Mouse (Mus musculus) neural tube, embryonic 10.5 days (tissue): ENCODE data around the gene Rabl2.
A peak's percentile ranks its signal among the peaks of the same experiment; 100 is the strongest.

Experiments
- DNase-seq: peaks from one replicate; pipeline ENCODE4 v3.0.0-alpha.2; 2017; ENCODE audit warnings: low spot score; ENCODE audit errors: extremely low spot score

Gene Rabl2

DNA sequence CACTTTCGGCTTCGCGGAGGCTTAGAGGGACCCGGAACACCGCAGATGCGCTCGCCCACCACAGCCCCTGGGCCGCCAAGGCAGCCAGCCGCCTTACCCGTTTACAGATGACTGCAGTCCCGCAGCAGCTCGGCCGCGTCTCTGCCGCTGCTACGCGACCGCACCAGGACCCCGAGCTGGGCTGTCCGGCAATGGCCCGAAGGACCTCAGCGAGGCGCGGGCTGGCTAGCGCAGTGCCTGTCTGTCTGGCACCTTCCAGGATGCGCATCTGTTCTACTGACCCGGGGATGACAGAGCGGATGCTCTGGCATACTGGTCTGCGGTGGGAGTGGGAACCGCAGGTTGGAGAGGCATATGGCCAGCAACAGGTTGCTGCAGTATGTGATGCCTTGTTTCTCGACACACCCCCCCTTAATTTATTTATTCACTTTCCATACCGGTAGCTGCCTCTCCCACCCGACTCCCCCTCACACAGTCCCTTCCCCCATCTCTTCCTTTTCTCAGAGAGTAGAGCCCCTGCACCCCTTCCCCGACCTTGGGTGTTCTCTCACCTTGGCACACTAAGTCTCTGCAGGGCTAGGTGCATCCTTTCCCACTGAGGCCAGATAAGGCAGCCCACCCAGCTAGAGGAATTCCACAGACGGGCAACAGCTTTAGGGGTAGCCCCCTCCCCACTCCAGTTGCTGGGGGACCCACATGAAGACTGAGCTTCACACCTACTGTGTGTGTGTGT is at the start of gene Rabl2:
Gene Rabl2, minus strand, starts transcription at position 201 of the 733 bp plus-strand sequence.
- DNase-seq, result peak; percentile 95

DNA sequence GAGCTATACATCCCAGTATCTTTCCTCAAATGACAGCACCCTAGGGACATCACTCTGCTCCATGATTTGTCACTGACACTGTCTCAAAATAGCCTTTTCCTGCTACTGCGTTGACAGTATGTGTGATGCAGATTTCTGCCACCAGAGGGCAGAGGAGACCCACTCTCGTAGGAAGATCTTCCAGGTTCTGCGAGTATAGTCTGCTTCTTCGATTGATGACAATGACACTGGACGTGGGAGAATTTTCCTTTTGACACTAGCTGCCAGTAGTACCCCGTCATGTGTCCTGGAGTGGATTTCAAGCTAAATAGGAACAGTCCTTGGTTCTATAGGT is 31.9 kb upstream of the Rabl2 start:
- DNase-seq, result peak; percentile 74

GRCm38 (mm10) chr15:89622959-89623625 is 31.4 kb upstream of the Rabl2 start:
- DNase-seq, result no peak

DNA sequence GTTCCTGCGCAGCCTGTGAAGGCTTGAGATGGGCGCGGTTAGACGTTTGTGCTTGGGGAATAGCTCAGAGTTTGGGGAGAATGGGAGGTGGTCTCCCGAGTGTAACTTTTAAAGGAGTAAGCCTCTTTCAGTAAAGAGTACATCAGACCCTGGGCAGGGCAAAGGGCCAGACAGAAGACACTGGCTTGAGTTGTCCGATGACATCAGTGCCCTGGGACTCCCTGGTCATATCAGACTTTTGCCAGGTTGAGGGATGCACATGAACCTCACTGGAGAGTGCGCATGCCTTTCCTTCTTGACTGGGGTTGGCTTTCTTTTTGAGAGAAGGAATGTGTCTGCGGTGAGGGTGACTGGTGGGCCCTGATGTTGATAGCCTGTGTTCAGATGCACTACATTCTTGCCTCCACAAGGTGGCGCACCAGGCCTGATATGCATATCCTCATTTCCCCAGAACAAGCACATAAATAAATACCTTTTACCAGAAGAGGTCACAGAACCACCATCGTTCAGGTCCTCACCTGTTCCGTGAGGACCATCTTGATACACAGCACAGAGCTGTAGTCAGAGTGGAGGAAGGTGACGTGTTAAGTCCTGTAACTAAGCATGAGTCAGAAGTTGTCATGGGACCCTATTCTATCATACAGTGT is 30.7 kb upstream of the Rabl2 start:
- DNase-seq, result peak; percentile 58

- DNase-seq, result no peak
Observed at GRCm38 (mm10) chr15:89607888-89608287, 16.2 kb upstream of the Rabl2 start.

DNA sequence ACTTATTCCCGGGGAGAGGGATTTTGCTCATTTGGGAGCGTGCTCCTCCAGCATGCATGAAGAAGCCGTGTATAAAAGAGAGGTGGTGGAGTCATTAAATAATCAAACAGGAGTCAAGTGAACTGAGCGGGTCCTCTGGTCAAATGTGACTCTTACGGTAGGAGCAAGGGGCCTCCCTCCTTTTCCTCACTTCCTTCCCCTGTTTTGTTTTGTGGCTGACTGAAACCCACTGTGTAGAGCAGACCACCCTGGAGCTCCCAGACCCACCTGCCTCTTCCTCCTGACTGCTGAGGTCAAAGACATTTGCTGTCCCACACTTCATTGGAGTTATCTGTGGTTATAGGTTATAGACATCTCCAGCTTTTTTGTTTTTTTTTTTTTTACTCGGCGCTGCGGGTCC is 15.8 kb upstream of the Rabl2 start:
- DNase-seq, result no peak

GRCm38 (mm10) chr15:89605822-89606570 is 14.3 kb upstream of the Rabl2 start:
- no peak for DNase-seq

DNA sequence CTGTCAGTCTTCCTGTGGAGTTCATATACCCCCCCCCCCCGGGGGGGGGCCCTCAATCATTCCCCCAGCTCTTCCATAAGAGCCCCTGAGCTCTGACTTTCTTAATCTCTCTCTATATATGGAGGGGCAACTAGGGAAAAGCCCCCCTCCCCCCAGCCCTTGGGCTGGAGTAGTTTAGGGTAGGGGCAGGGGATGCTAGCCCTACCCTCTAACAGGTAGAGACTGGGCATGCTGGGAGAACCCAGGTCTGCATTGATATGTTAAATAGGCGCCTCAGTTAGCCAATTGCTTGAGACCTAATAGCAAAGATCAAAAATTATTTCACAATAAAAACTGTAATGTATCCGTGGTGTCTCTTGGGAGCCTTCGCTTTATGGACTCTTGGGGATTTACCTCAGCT is 825 bp upstream of the Rabl2 start:
- DNase-seq, result no peak

- DNase-seq, result no peak
Observed at GRCm38 (mm10) chr15:89591317-89591716, 406 bp downstream of the Rabl2 start.

DNA sequence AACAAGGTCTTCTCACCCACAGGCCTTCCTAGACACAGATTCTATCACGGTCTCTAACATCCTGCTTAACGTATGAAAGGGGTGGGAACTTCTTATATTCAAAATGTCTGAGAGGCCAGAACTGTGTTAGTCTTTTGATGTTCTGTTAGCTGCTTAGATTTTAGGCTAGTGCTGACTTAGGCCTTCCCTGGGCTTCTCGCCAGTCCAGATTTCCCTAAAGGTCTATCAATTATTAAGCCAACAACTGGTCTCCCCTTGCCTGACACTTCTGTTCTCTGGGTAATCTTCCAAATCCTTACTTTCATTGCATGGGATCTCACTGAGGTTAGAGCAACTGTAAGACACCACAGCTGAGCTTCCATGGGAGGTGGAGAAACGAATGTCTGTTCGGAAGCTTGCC is 2.6 kb downstream of the Rabl2 start:
- DNase-seq, result no peak

GRCm38 (mm10) chr15:89585631-89586030 is 6.1 kb downstream of the Rabl2 start:
- DNase-seq, result no peak

DNA sequence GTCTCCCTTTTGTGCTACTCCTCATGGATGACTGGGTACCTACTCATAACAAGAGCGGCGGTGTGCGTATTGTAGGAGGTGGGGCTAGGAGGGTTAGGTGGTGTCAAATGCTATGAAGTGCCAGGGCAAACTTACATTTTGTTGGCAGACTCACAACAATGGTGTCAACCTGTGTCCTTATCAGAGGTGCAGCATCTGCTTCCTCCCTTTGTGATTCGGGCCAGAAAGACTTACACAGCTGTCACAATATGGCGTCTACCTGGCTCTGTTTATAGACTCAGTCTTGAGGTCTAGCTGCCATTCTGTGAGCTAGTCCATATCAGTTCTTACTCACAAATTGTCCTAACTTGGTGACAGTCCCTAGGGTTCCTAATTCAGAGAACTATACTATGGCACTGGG is 6.6 kb downstream of the Rabl2 start:
- DNase-seq, result no peak

- DNase-seq, result no peak
Observed at GRCm38 (mm10) chr15:89582494-89582893, 9.2 kb downstream of the Rabl2 start.

DNA sequence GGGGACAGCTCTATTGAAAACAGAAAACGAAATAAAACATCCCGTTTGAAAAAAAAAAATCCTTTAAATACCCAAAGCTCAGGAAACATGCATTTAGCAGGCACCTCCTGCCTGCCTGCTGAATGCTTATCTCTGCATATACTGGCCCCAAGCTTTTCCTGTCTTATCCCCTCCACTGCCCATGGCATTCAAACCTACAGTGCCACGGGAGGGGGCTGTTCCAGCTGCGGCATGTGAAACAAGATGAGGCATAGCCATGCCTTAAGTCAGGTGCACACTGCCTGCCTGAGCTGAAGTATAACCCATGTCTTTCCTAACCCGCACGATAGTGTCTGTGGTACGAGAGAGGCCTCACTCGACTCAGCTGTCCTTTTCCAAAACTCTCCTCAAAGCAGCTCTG is 19.6 kb downstream of the Rabl2 start:
- no peak for DNase-seq

- DNase-seq, result no peak
Observed at GRCm38 (mm10) chr15:89568114-89568513, 23.6 kb downstream of the Rabl2 start, which contains the start of gene Acr. Gene Acr (plus strand): TSS chr15:89568326.

DNA sequence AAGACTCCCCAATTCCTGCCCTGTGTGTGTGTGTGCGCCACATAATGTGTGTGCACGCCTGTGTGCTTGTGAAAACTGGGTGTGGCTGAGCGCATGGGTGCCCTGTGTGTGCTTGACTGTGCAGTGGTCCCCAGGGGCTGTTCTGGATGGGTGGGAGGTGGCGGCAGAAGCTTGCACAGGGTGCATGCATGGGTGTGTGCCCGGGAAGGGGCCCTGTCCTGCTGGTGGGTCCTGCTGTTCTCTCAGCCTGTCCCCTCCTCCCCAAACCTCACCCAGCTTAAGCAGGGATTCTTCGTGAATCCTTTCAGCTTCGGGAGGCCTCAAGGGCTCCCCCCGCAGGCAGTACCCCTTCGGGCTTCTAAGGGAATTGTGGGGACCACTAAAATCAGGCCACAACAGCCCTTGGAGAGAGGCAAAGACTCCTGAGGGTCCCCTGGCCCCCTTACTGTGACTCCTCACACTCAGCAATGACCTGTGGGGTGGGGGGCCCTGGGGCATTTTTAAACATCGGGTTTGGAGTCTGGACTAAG is 32.5 kb downstream of the Rabl2 start:
- no peak for DNase-seq

GRCm38 (mm10) chr15:89557996-89558390 is 33.7 kb downstream of the Rabl2 start:
- peak; percentile 36 for DNase-seq

DNA sequence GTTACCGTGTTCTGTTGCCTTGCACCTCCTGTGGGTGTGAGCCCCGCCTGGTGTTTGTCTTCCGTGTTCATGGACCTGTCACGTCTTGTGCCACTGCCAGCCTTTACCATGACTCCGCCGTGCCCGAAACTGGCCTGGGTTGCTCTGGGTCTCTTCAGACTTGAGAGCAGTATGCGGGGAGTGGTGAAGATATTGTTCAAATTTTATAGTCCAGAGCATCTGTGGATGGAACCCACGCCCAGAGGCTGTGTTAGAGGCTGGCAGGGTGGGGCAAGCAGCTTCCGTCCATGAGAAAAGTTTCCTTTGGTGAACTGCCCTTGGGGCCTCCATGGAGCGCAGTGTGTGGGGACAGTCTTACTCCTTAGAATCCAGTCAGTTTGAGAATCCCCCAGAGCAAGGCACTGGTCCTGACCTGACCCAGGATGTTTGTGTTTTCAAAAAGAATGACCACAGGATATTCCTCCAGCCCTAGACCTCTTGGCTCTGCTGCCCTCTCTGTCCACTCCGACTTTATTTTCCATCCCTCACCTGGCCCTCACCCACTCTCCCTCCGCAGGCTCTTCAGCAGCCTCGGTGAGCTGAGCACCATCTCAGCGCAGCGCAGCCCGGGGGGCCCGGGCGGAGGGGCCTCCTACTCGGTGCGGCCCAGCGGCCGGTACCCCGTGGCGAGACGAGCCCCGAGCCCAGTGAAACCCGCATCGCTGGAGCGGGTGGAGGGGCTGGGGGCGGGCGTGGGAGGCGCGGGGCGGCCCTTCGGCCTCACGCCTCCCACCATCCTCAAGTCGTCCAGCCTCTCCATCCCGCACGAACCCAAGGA is 34.3 kb downstream of the Rabl2 start:
- peak; percentile 48 for DNase-seq

DNA sequence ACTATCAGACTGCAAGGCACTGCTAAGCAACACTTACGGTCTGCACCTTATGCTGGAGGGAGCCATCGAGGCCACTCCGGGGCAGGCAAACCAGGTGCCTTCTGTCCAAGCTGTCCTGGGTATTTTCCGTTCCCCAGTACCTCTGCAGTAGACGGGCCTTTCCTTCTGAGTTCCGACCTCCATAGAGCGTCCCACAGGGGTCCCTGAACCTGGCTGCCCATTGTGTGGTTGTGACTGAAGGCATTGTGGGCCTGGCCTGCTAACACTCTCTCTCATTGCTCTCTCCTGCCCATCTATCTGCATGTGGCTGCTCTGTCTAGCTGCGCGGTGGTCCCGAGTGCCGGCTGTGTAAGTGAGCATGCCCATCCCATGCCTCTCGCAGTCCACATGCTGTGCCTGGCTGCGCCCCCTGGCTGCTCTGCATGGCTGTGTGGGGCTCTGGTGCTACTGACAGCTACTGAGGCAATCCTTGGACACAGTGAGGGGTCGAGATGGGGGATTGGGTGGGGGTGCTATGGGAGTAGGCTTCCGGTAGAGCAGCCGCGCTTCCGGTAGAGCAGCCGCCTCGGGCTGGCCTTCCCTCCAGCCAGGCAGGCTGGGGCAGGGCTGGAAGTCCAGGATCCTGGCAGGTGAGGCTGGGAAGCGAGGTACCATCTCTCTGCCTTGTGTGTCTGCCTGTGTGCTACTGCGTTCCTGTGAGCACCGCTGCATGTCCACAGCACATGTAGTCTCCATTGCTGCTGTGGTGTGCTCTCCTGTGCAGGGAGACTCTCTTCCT is 35.1 kb downstream of the Rabl2 start:
- DNase-seq, result no peak

- no peak for DNase-seq
Observed at GRCm38 (mm10) chr15:89555591-89555990, 36.1 kb downstream of the Rabl2 start.
